Mouse (Mus musculus): ENCODE measurements around the gene Dcun1d2. TPM values are rescaled to one million over a fixed set of nuclear protein-coding genes. Genes with fewer than 3 reads are reported as not detected.
"Not testable (repeated sequence)": the region's sequence is repeated elsewhere in the genome, so short reads cannot be mapped to it uniquely, and the experiment has no call there.

The Dcun1d2 gene
- polyA plus RNA-seq (2015; fragmentation: Nextera tagmentation; extraction: Ambion mirVana) = 24.5 and 28.3 TPM in 2 replicates

GRCm38 (mm10) chr8:13287692-13288623 lies at the start of gene Dcun1d2, which contains the start of gene Tmco3:
Gene Dcun1d2 (minus strand): TSS chr8:13288131.
Gene Tmco3 (plus strand): TSS chr8:13288190.
- Histone ChIP-seq H3K4me1 (replicated peaks) (peaks cover 16% of the 10 kb centered on the region), H3K27ac (peak within 1 kb of the TSS; percentile 100), H3K27me3 (no peaks in the 10 kb centered on the region), H3K9ac (peak within 1 kb of the TSS; percentile 75), H3K4me3 (peak within 1 kb of the TSS; percentile 76), H3K9me3 (replicated peaks) (no peaks in the 10 kb centered on the region), H3K4me2 (peak within 1 kb of the TSS; percentile 94), H3K36me3 (peaks cover 8% of the 10 kb centered on the region)
- under 1% methylated on average over 79 of the region's 79 CpGs for WGBS
- peak; percentile 91 for ATAC-seq (replicated peaks; ENCODE audit: insufficient number of reproducible peaks, insufficient read depth, low FRiP score, low read depth)

- Histone ChIP-seq H3K4me3 (no peak overlapping the region), H3K9me3 (replicated peaks) (no peaks in the 10 kb centered on the region)
- no peak for ATAC-seq (replicated peaks; ENCODE audit: insufficient number of reproducible peaks, insufficient read depth, low FRiP score, low read depth)
Measured at GRCm38 (mm10) chr8:13337678-13338077, 49.7 kb upstream of the Dcun1d2 start.

GRCm38 (mm10) chr8:13337245-13337644 lies 49.3 kb upstream of the Dcun1d2 start:
- H3K27ac ChIP-seq; H3K9me3 ChIP-seq (replicated peaks); H3K27me3 ChIP-seq; H3K4me3 ChIP-seq; H3K9ac ChIP-seq; H3K4me2 ChIP-seq; ATAC-seq (replicated peaks; ENCODE audit: insufficient number of reproducible peaks, insufficient read depth, low FRiP score, low read depth): not testable (repeated sequence)
- H3K36me3 ChIP-seq = peaks cover 11% of the 10 kb centered on the region; the same call in 1 of the 2 replicates
- WGBS = 76% methylated on average over 6 of the region's 6 CpGs
- peaks cover 19% of the 10 kb centered on the region for H3K4me1 ChIP-seq (replicated peaks)

More at GRCm38 (mm10) chr8:13337678-13338077, 49.7 kb upstream of the Dcun1d2 start:
- Histone ChIP-seq H3K27ac (no peak overlapping the region), H3K9ac (no peak overlapping the region), H3K4me2 (peak overlapping the region; percentile 97; the same call in 1 of the 2 replicates), H3K4me1 (replicated peaks) (peaks cover 19% of the 10 kb centered on the region), H3K36me3 (peaks cover 16% of the 10 kb centered on the region; the same call in 1 of the 2 replicates), H3K27me3 (no peaks in the 10 kb centered on the region)
- WGBS = 63% methylated on average over 3 of the region's 3 CpGs

- Histone ChIP-seq H3K36me3 (no peaks in the 10 kb centered on the region), H3K27me3 (no peaks in the 10 kb centered on the region), H3K4me1 (replicated peaks) (0 out of 2 replicates have a peak, but pooled peaks cover 2% of the 10 kb centered on the region), H3K9me3 (replicated peaks) (no peaks in the 10 kb centered on the region), H3K4me3 (no peak overlapping the region), H3K9ac (no peak overlapping the region), H3K4me2 (no peak overlapping the region), H3K27ac (no peak overlapping the region)
- ATAC-seq (replicated peaks; ENCODE audit: insufficient number of reproducible peaks, insufficient read depth, low FRiP score, low read depth) = no peak
- WGBS = 29% methylated on average over 1 of the region's 1 CpGs
Measured at GRCm38 (mm10) chr8:13334671-13335070, 46.7 kb upstream of the Dcun1d2 start.

- Histone ChIP-seq H3K9me3 (replicated peaks) (no peaks in the 10 kb centered on the region), H3K9ac (no peak overlapping the region), H3K27me3 (no peaks in the 10 kb centered on the region), H3K36me3 (no peaks in the 10 kb centered on the region; the same call in 1 of the 2 replicates), H3K27ac (no peak overlapping the region), H3K4me3 (no peak overlapping the region), H3K4me2 (no peak overlapping the region), H3K4me1 (replicated peaks) (no peaks in the 10 kb centered on the region)
- ATAC-seq (replicated peaks; ENCODE audit: insufficient number of reproducible peaks, insufficient read depth, low FRiP score, low read depth) = no peak
- WGBS = 35% methylated on average over 5 of the region's 5 CpGs
Measured at GRCm38 (mm10) chr8:13326598-13326997, 38.7 kb upstream of the Dcun1d2 start.

- H3K36me3 ChIP-seq = peaks cover 14% of the 10 kb centered on the region
- 91% methylated on average over 10 of the region's 10 CpGs for WGBS
Measured at GRCm38 (mm10) chr8:13316671-13317070, 28.7 kb upstream of the Dcun1d2 start.

GRCm38 (mm10) chr8:13314922-13315321 lies 27.0 kb upstream of the Dcun1d2 start:
- ATAC-seq (replicated peaks; ENCODE audit: insufficient number of reproducible peaks, insufficient read depth, low FRiP score, low read depth) = no peak
- 85% methylated on average over 3 of the region's 3 CpGs for WGBS

More at GRCm38 (mm10) chr8:13316671-13317070, 28.7 kb upstream of the Dcun1d2 start:
- H3K27ac ChIP-seq = no peak overlapping the region
- H3K9ac ChIP-seq = no peak overlapping the region
- no peak overlapping the region for H3K4me2 ChIP-seq
- no peaks in the 10 kb centered on the region for H3K9me3 ChIP-seq (replicated peaks)
- H3K4me1 ChIP-seq (replicated peaks) = no peaks in the 10 kb centered on the region
- ATAC-seq (replicated peaks; ENCODE audit: insufficient number of reproducible peaks, insufficient read depth, low FRiP score, low read depth) = no peak
- H3K4me3 ChIP-seq = no peak overlapping the region
- no peaks in the 10 kb centered on the region for H3K27me3 ChIP-seq

GRCm38 (mm10) chr8:13306916-13307315 lies 19.0 kb upstream of the Dcun1d2 start:
- 79% methylated on average over 9 of the region's 9 CpGs for WGBS

More at GRCm38 (mm10) chr8:13314922-13315321, 27.0 kb upstream of the Dcun1d2 start:
- no peaks in the 10 kb centered on the region for H3K4me1 ChIP-seq (replicated peaks)
- no peak overlapping the region for H3K4me3 ChIP-seq
- no peak overlapping the region for H3K27ac ChIP-seq
- peaks cover 11% of the 10 kb centered on the region for H3K36me3 ChIP-seq
- no peak overlapping the region for H3K4me2 ChIP-seq
- H3K9ac ChIP-seq = no peak overlapping the region
- no peaks in the 10 kb centered on the region for H3K27me3 ChIP-seq
- H3K9me3 ChIP-seq (replicated peaks) = no peaks in the 10 kb centered on the region

GRCm38 (mm10) chr8:13306309-13306909 lies 18.5 kb upstream of the Dcun1d2 start:
- no peak overlapping the region for H3K27ac ChIP-seq
- H3K4me3 ChIP-seq = no peak overlapping the region
- WGBS = 61% methylated on average over 7 of the region's 7 CpGs
- no peaks in the 10 kb centered on the region for H3K9me3 ChIP-seq (replicated peaks)
- no peak overlapping the region for H3K9ac ChIP-seq
- H3K4me1 ChIP-seq (replicated peaks) = no peaks in the 10 kb centered on the region
- H3K27me3 ChIP-seq = no peaks in the 10 kb centered on the region
- H3K36me3 ChIP-seq = peaks cover 26% of the 10 kb centered on the region; the same call in 1 of the 2 replicates
- no peak overlapping the region for H3K4me2 ChIP-seq
- no peak for ATAC-seq (replicated peaks; ENCODE audit: insufficient number of reproducible peaks, insufficient read depth, low FRiP score, low read depth)

More at GRCm38 (mm10) chr8:13306916-13307315, 19.0 kb upstream of the Dcun1d2 start:
- H3K27ac ChIP-seq = no peak overlapping the region
- no peak overlapping the region for H3K4me3 ChIP-seq
- ATAC-seq (replicated peaks; ENCODE audit: insufficient number of reproducible peaks, insufficient read depth, low FRiP score, low read depth) = no peak
- H3K9me3 ChIP-seq (replicated peaks) = no peaks in the 10 kb centered on the region
- no peaks in the 10 kb centered on the region for H3K27me3 ChIP-seq
- peaks cover 20% of the 10 kb centered on the region; the same call in 1 of the 2 replicates for H3K36me3 ChIP-seq
- H3K9ac ChIP-seq = no peak overlapping the region
- H3K4me2 ChIP-seq = no peak overlapping the region
- no peaks in the 10 kb centered on the region for H3K4me1 ChIP-seq (replicated peaks)

GRCm38 (mm10) chr8:13305884-13306283 lies 18.0 kb upstream of the Dcun1d2 start:
- Histone ChIP-seq H3K27ac (no peak overlapping the region), H3K27me3 (no peaks in the 10 kb centered on the region), H3K9ac (no peak overlapping the region), H3K36me3 (peaks cover 31% of the 10 kb centered on the region; the same call in 1 of the 2 replicates), H3K9me3 (replicated peaks) (no peaks in the 10 kb centered on the region), H3K4me2 (no peak overlapping the region), H3K4me3 (no peak overlapping the region), H3K4me1 (replicated peaks) (no peaks in the 10 kb centered on the region)
- no peak for ATAC-seq (replicated peaks; ENCODE audit: insufficient number of reproducible peaks, insufficient read depth, low FRiP score, low read depth)
- WGBS = 94% methylated on average over 4 of the region's 4 CpGs

- no peak overlapping the region for H3K9ac ChIP-seq
- H3K36me3 ChIP-seq = peaks cover 35% of the 10 kb centered on the region; the same call in 1 of the 2 replicates
- WGBS = 89% methylated on average over 6 of the region's 6 CpGs
- ATAC-seq (replicated peaks; ENCODE audit: insufficient number of reproducible peaks, insufficient read depth, low FRiP score, low read depth) = no peak
- no peak overlapping the region for H3K4me2 ChIP-seq
- H3K27me3 ChIP-seq = no peaks in the 10 kb centered on the region
- no peak overlapping the region for H3K27ac ChIP-seq
- H3K4me3 ChIP-seq = no peak overlapping the region
- H3K9me3 ChIP-seq (replicated peaks) = no peaks in the 10 kb centered on the region
- no peaks in the 10 kb centered on the region for H3K4me1 ChIP-seq (replicated peaks)
Measured at GRCm38 (mm10) chr8:13305459-13305858, 17.5 kb upstream of the Dcun1d2 start.
